Mouse (Mus musculus): ENCODE results near the gene Brpf3.
"Not testable (repeated sequence)": the region's sequence is repeated elsewhere in the genome, so short reads cannot be mapped to it uniquely, and the experiment has no call there.

Brpf3 gene

GRCm38 (mm10) chr17:28827665-28828231 is 26.9 kb downstream of the Brpf3 start:
- no peak for DNase-seq (ENCODE audit: low spot score in 2 of 2)

- DNase-seq (ENCODE audit: low spot score in 2 of 2): peak; percentile 56 to 74
Measured at GRCm38 (mm10) chr17:28829120-28829519, 28.2 kb downstream of the Brpf3 start.

GRCm38 (mm10) chr17:28831065-28831464 is 30.2 kb downstream of the Brpf3 start:
- DNase-seq (ENCODE audit: low spot score in 2 of 2): no peak

- no peak for DNase-seq (ENCODE audit: low spot score in 2 of 2)
Measured at GRCm38 (mm10) chr17:28832040-28832439, 31.1 kb downstream of the Brpf3 start.

GRCm38 (mm10) chr17:28832875-28833274 is 32.0 kb downstream of the Brpf3 start:
- peak; percentile 27 to 55 for DNase-seq (ENCODE audit: low spot score in 2 of 2)

- no peak for DNase-seq (ENCODE audit: low spot score in 2 of 2)
Measured at GRCm38 (mm10) chr17:28834676-28835075, 33.8 kb downstream of the Brpf3 start.

- DNase-seq (ENCODE audit: low spot score in 2 of 2): no peak
Measured at GRCm38 (mm10) chr17:28837840-28838239, 37.0 kb downstream of the Brpf3 start.

- DNase-seq (ENCODE audit: low spot score in 2 of 2): not testable (repeated sequence)
Measured at GRCm38 (mm10) chr17:28841947-28842346, 41.1 kb downstream of the Brpf3 start.

GRCm38 (mm10) chr17:28843665-28844064 is 42.8 kb downstream of the Brpf3 start:
- DNase-seq (ENCODE audit: low spot score in 2 of 2): no peak

- no peak for DNase-seq (ENCODE audit: low spot score in 2 of 2)
Measured at GRCm38 (mm10) chr17:28846974-28847617, 46.2 kb downstream of the Brpf3 start.

- no peak for DNase-seq (ENCODE audit: low spot score in 2 of 2)
Measured at GRCm38 (mm10) chr17:28850511-28850910, 49.6 kb downstream of the Brpf3 start.

GRCm38 (mm10) chr17:28854377-28854776 is 53.5 kb downstream of the Brpf3 start:
- no peak for DNase-seq (ENCODE audit: low spot score in 2 of 2)

GRCm38 (mm10) chr17:28855166-28855885 is 54.4 kb downstream of the Brpf3 start:
- DNase-seq (ENCODE audit: low spot score in 2 of 2): peak; percentile 27 to 50

GRCm38 (mm10) chr17:28856030-28856429 is 55.1 kb downstream of the Brpf3 start:
- no peak for DNase-seq (ENCODE audit: low spot score in 2 of 2)

GRCm38 (mm10) chr17:28858205-28858604 is 57.3 kb downstream of the Brpf3 start, which contains the start of gene Pnpla1:
Gene Pnpla1, plus strand, starts transcription at chr17:28858411.
- DNase-seq (ENCODE audit: low spot score in 2 of 2): no peak

- no peak for DNase-seq (ENCODE audit: low spot score in 2 of 2)
Measured at GRCm38 (mm10) chr17:28863926-28864325, 63.0 kb downstream of the Brpf3 start.

GRCm38 (mm10) chr17:28864464-28864863 is 63.6 kb downstream of the Brpf3 start:
- DNase-seq (ENCODE audit: low spot score in 2 of 2): no peak

GRCm38 (mm10) chr17:28866921-28867320 is 66.0 kb downstream of the Brpf3 start:
- no peak for DNase-seq (ENCODE audit: low spot score in 2 of 2)

GRCm38 (mm10) chr17:28867381-28867780 is 66.5 kb downstream of the Brpf3 start:
- no peak for DNase-seq (ENCODE audit: low spot score in 2 of 2)

GRCm38 (mm10) chr17:28869412-28870110 is 68.7 kb downstream of the Brpf3 start:
- DNase-seq (ENCODE audit: low spot score in 2 of 2): no peak

GRCm38 (mm10) chr17:28870435-28870834 is 69.5 kb downstream of the Brpf3 start:
- DNase-seq (ENCODE audit: low spot score in 2 of 2): no peak

- no peak for DNase-seq (ENCODE audit: low spot score in 2 of 2)
Measured at GRCm38 (mm10) chr17:28871831-28872230, 70.9 kb downstream of the Brpf3 start.

Data from spleen, postnatal 36 days (tissue).